Mouse (Mus musculus) heart, postnatal 0 days (tissue): Measurements from ENCODE around the gene Pla1a. TPM values are rescaled to one million over a fixed set of nuclear protein-coding genes. Genes with fewer than 3 reads are reported as not detected.

Experiments
- ATAC-seq: fragments of 200-750 bp; cut with Nextera tagmentation; 2 replicates; pipeline ENCODE4 v1.8.0; 2017; ENCODE audit warnings: low read depth, moderate number of reproducible peaks, moderate library complexity; ENCODE audit not compliant: insufficient read depth
- DNase-seq: peaks from one replicate; pipeline ENCODE4 v3.0.0-alpha.2; 2016; ENCODE audit warnings: low spot score
- H3K27ac ChIP-seq: fragments of 300-500 bp; sonication (generic); 2 replicates; pipeline ENCODE4 v1.5.1; 2014; ENCODE audit warnings: low read depth, mild to moderate bottlenecking
- H3K27me3 ChIP-seq: fragments of 300-500 bp; sonication (generic); 2 replicates; pipeline ENCODE4 v1.6.1; 2014; ENCODE audit warnings: low read length, mixed read lengths; ENCODE audit not compliant: control insufficient read depth, insufficient read depth
- H3K36me3 ChIP-seq: fragments of 300-500 bp; sonication (generic); replicated peaks from 2 replicates; pipeline ENCODE4 v1.6.1; 2014; ENCODE audit warnings: low read length, mixed read lengths; ENCODE audit not compliant: control insufficient read depth, insufficient read depth
- H3K4me1 ChIP-seq: fragments of 300-500 bp; sonication (generic); 2 replicates; pipeline ENCODE4 v1.6.1; 2014; ENCODE audit warnings: antibody characterized with exemption; ENCODE audit not compliant: control insufficient read depth, insufficient read depth
- H3K4me2 ChIP-seq: fragments of 300-500 bp; sonication (generic); 2 replicates; pipeline ENCODE4 v1.6.1; 2014; ENCODE audit warnings: low read depth, mild to moderate bottlenecking, low read length, moderate library complexity
- H3K4me3 ChIP-seq: fragments of 300-500 bp; sonication (generic); 2 replicates; pipeline ENCODE4 v1.5.1; 2014; ENCODE audit warnings: low read depth, low read length
- H3K9ac ChIP-seq: fragments of 300-500 bp; sonication (generic); replicated peaks from 2 replicates; pipeline ENCODE4 v1.6.1; 2014; ENCODE audit warnings: low read depth, low read length, mixed read lengths
- H3K9me3 ChIP-seq: fragments of 300-500 bp; sonication (generic); replicated peaks from 2 replicates; pipeline ENCODE4 v1.6.1; 2016; ENCODE audit warnings: low read length; ENCODE audit not compliant: control insufficient read depth
- CTCF ChIP-seq: IDR thresholded peaks from 2 replicates; pipeline ENCODE4 v1.5.1; 2016; ENCODE audit warnings: antibody characterized with exemption, control low read depth, low read depth
- EP300 ChIP-seq: IDR thresholded peaks from 2 replicates; pipeline ENCODE4 v1.6.1; 2016; ENCODE audit warnings: antibody characterized with exemption, low read depth
- WGBS: fragments of 180-500 bp; shearing (Covaris S2); extraction: QIAGEN DNeasy Blood & Tissue Kit; methylation state at CpG from one replicate; pipeline ENCODE4 v1.1.7; 2014; 5-methylcytosine and 5-hydroxymethylcytosine counted together
- polyA plus RNA-seq: library from polyadenylated mRNA; unstranded; fragments of >200 nt; fragmentation: Nextera tagmentation; extraction: Ambion mirVana; gene quantifications from 2 replicates; pipeline ENCODE4 v1.2.1, GENCODE M21; 2015
- total RNA-seq: library from RNA; depleted of rRNA; stranded (reverse); fragments of >200 nt; gene quantifications from 2 replicates; pipeline ENCODE4 v1.2.3, GENCODE M21; 2014; ENCODE audit warnings: low replicate concordance

The Pla1a gene
- total and polyA plus RNA-seq, 2 experiments from 2014 or later: 4.9 to 13.4 TPM

DNA sequence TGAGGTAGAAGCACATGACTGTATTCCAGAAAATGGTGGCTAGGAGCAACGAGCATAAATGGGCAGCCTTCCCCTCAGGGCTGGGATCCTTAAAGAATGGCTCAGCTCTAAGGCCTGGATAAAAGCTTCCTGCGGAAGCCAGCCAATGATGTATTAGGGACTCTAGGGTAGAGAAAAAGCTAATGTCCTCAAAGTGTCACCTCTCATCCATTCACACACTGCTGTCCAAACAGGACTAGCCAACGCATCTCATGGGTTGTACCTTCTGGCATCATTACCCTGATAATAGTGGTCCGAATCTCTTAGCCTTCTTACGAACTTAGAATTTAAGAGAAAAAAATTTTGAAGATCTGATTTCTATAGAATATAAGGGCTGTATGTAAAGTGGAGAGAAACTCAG is 30.4 kb upstream of the Pla1a start:
- DNase-seq (no peak), ATAC-seq (no peak)
- TF ChIP-seq EP300 (no peak), CTCF (no peak)
- no peaks in the 10 kb centered on the region for H3K27me3 ChIP-seq
- peaks cover 1% of the 10 kb centered on the region; the same call in 1 of the 2 replicates for H3K4me1 ChIP-seq
- 86% methylated on average over 5 of the region's 5 CpGs for WGBS
- no peak overlapping the region for H3K4me2 ChIP-seq
- H3K36me3 ChIP-seq: no peaks in the 10 kb centered on the region
- H3K4me3 ChIP-seq: no peak overlapping the region
- no peak overlapping the region for H3K9ac ChIP-seq
- H3K9me3 ChIP-seq: no peaks in the 10 kb centered on the region
- H3K27ac ChIP-seq: no peak overlapping the region

DNA sequence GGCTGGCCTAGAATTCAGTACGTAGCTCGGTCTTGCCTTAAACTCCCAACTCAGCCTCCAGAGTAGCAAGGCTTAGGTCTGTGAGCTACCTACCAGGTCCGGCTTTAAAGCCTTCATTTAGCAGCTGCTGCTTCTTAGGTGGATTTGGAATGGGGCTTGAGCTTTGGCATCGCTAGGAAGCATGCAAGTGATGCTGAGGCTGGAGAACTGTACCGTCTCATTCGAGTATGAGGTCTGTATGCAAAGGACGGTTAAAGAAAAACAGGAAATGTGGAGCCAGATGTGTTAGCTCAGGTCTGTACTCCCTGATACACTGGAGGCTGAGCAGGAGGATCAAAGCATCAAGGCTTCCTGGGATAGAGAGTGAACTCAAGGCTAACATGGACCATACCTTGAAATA is 29.2 kb upstream of the Pla1a start:
- DNase-seq (no peak), ATAC-seq (no peak)
- no peak for TF ChIP-seq CTCF
- no peak for TF ChIP-seq EP300
- H3K27me3 ChIP-seq: no peaks in the 10 kb centered on the region
- H3K36me3 ChIP-seq: no peaks in the 10 kb centered on the region
- no peak overlapping the region for H3K27ac ChIP-seq
- no peaks in the 10 kb centered on the region for H3K4me1 ChIP-seq
- no peak overlapping the region for H3K4me2 ChIP-seq
- H3K9me3 ChIP-seq: no peaks in the 10 kb centered on the region
- no peak overlapping the region for H3K9ac ChIP-seq
- WGBS: 68% methylated on average over 7 of the region's 7 CpGs
- H3K4me3 ChIP-seq: no peak overlapping the region

- TF ChIP-seq CTCF (no peak), EP300 (no peak)
- 73% methylated on average over 8 of the region's 8 CpGs for WGBS
- no peaks in the 10 kb centered on the region for H3K9me3 ChIP-seq
- H3K27ac ChIP-seq: no peak overlapping the region
- DNase-seq: no peak
- no peaks in the 10 kb centered on the region for H3K36me3 ChIP-seq
- no peak overlapping the region for H3K9ac ChIP-seq
- no peak for ATAC-seq
- no peak overlapping the region for H3K4me3 ChIP-seq
- no peaks in the 10 kb centered on the region for H3K27me3 ChIP-seq
- H3K4me2 ChIP-seq: no peak overlapping the region
- H3K4me1 ChIP-seq: no peaks in the 10 kb centered on the region
Measured at GRCm38 (mm10) chr16:38461749-38462148, 28.8 kb upstream of the Pla1a start.

GRCm38 (mm10) chr16:38459990-38460389 is 27.0 kb upstream of the Pla1a start:
- Histone ChIP-seq H3K27ac (no peak overlapping the region), H3K4me3 (no peak overlapping the region), H3K4me1 (no peaks in the 10 kb centered on the region), H3K36me3 (no peaks in the 10 kb centered on the region), H3K9ac (no peak overlapping the region), H3K9me3 (no peaks in the 10 kb centered on the region), H3K4me2 (no peak overlapping the region), H3K27me3 (no peaks in the 10 kb centered on the region)
- no peak for ATAC-seq
- TF ChIP-seq CTCF (no peak), EP300 (no peak)
- DNase-seq: no peak
- 80% methylated on average over 4 of the region's 4 CpGs for WGBS

- 59% methylated on average over 6 of the region's 6 CpGs for WGBS
- Histone ChIP-seq H3K27me3 (no peaks in the 10 kb centered on the region), H3K4me2 (no peak overlapping the region), H3K9me3 (no peaks in the 10 kb centered on the region), H3K9ac (no peak overlapping the region), H3K36me3 (no peaks in the 10 kb centered on the region), H3K4me3 (no peak overlapping the region), H3K4me1 (no peaks in the 10 kb centered on the region), H3K27ac (no peak overlapping the region)
- ATAC-seq: no peak
- TF ChIP-seq CTCF (no peak), EP300 (no peak)
- no peak for DNase-seq
Measured at GRCm38 (mm10) chr16:38458600-38459280, 25.8 kb upstream of the Pla1a start.
